Mouse (Mus musculus): ENCODE results near the gene Rhox4g. TPM values are rescaled to one million over a fixed set of nuclear protein-coding genes. Genes with fewer than 3 reads are reported as not detected.
"Not testable (repeated sequence)": the region's sequence is repeated elsewhere in the genome, so short reads cannot be mapped to it uniquely, and the experiment has no call there.

The Rhox4g gene
- not detected in 2 replicates for polyA plus RNA-seq (2015; fragmentation: Nextera tagmentation; extraction: Ambion mirVana)

- not testable (repeated sequence) for H3K27me3 ChIP-seq (ENCODE audit: control insufficient read depth, insufficient read depth, low read length); H3K36me3 ChIP-seq (ENCODE audit: control insufficient read depth, insufficient read depth, low read length); ATAC-seq (ENCODE audit: insufficient read depth, low FRiP score); H3K4me2 ChIP-seq (ENCODE audit: low read depth, low read length); H3K4me1 ChIP-seq (ENCODE audit: control insufficient read depth, insufficient read depth, low read length); H3K9ac ChIP-seq (ENCODE audit: low read length); H3K9me3 ChIP-seq (replicated peaks; ENCODE audit: control insufficient read depth, low read length); H3K4me3 ChIP-seq (replicated peaks; ENCODE audit: low read length); H3K27ac ChIP-seq (ENCODE audit: low read length)
- WGBS, result 86% methylated on average over 16 of the region's 20 CpGs
Observed at GRCm38 (mm10) chrX:37651227-37651626, at the start of gene Rhox4g. Gene Rhox4g, minus strand, starts transcription at chrX:37651327.

- Histone ChIP-seq H3K4me3 (replicated peaks; ENCODE audit: low read length) (no peak overlapping the region), H3K36me3 (ENCODE audit: control insufficient read depth, insufficient read depth, low read length) (no peaks in the 10 kb centered on the region), H3K4me1 (ENCODE audit: control insufficient read depth, insufficient read depth, low read length) (no peaks in the 10 kb centered on the region), H3K27me3 (ENCODE audit: control insufficient read depth, insufficient read depth, low read length) (no peaks in the 10 kb centered on the region), H3K27ac (ENCODE audit: low read length) (no peak overlapping the region), H3K4me2 (ENCODE audit: low read depth, low read length) (no peak overlapping the region), H3K9me3 (replicated peaks; ENCODE audit: control insufficient read depth, low read length) (no peaks in the 10 kb centered on the region), H3K9ac (ENCODE audit: low read length) (no peak overlapping the region)
- 74% methylated on average over 2 of the region's 2 CpGs for WGBS
- no peak for ATAC-seq (ENCODE audit: insufficient read depth, low FRiP score)
Observed at GRCm38 (mm10) chrX:37692261-37692660, 41.1 kb upstream of the Rhox4g start.

- 85% methylated on average over 24 of the region's 24 CpGs for WGBS
- no peak for ATAC-seq (ENCODE audit: insufficient read depth, low FRiP score)
Observed at GRCm38 (mm10) chrX:37683031-37683715, 32.0 kb upstream of the Rhox4g start.

GRCm38 (mm10) chrX:37673177-37673576 is 22.1 kb upstream of the Rhox4g start, which contains the start of gene Rhox2h:
Gene Rhox2h, minus strand, starts transcription at chrX:37673277.
- not testable (repeated sequence) for ATAC-seq (ENCODE audit: insufficient read depth, low FRiP score); H3K9me3 ChIP-seq (replicated peaks; ENCODE audit: control insufficient read depth, low read length); H3K36me3 ChIP-seq (ENCODE audit: control insufficient read depth, insufficient read depth, low read length); H3K27me3 ChIP-seq (ENCODE audit: control insufficient read depth, insufficient read depth, low read length); H3K4me2 ChIP-seq (ENCODE audit: low read depth, low read length); H3K4me1 ChIP-seq (ENCODE audit: control insufficient read depth, insufficient read depth, low read length); H3K4me3 ChIP-seq (replicated peaks; ENCODE audit: low read length); H3K9ac ChIP-seq (ENCODE audit: low read length); H3K27ac ChIP-seq (ENCODE audit: low read length)
- 84% methylated on average over 8 of the region's 8 CpGs for WGBS

More at GRCm38 (mm10) chrX:37683031-37683715, 32.0 kb upstream of the Rhox4g start:
- Histone ChIP-seq H3K4me2 (ENCODE audit: low read depth, low read length) (no peak overlapping the region), H3K27ac (ENCODE audit: low read length) (no peak overlapping the region), H3K4me3 (replicated peaks; ENCODE audit: low read length) (no peak overlapping the region), H3K9me3 (replicated peaks; ENCODE audit: control insufficient read depth, low read length) (no peaks in the 10 kb centered on the region), H3K27me3 (ENCODE audit: control insufficient read depth, insufficient read depth, low read length) (no peaks in the 10 kb centered on the region), H3K9ac (ENCODE audit: low read length) (no peak overlapping the region), H3K4me1 (ENCODE audit: control insufficient read depth, insufficient read depth, low read length) (no peaks in the 10 kb centered on the region), H3K36me3 (ENCODE audit: control insufficient read depth, insufficient read depth, low read length) (no peaks in the 10 kb centered on the region)

- not testable (repeated sequence) for H3K4me3 ChIP-seq (replicated peaks; ENCODE audit: low read length); ATAC-seq (ENCODE audit: insufficient read depth, low FRiP score); H3K4me1 ChIP-seq (ENCODE audit: control insufficient read depth, insufficient read depth, low read length); H3K4me2 ChIP-seq (ENCODE audit: low read depth, low read length); H3K27ac ChIP-seq (ENCODE audit: low read length); H3K36me3 ChIP-seq (ENCODE audit: control insufficient read depth, insufficient read depth, low read length); H3K27me3 ChIP-seq (ENCODE audit: control insufficient read depth, insufficient read depth, low read length); H3K9me3 ChIP-seq (replicated peaks; ENCODE audit: control insufficient read depth, low read length); H3K9ac ChIP-seq (ENCODE audit: low read length)
- WGBS, result no CpG with 5 or more reads among the region's 3 CpGs
Observed at GRCm38 (mm10) chrX:37668664-37669063, 17.5 kb upstream of the Rhox4g start, which contains the start of gene Rhox3h. Gene Rhox3h, minus strand, starts transcription at chrX:37668764.

GRCm38 (mm10) chrX:37643370-37643769 is 7.8 kb downstream of the Rhox4g start, which contains the start of gene Rhox2g:
Gene Rhox2g, minus strand, starts transcription at chrX:37643470.
- not testable (repeated sequence) for H3K4me3 ChIP-seq (replicated peaks; ENCODE audit: low read length); ATAC-seq (ENCODE audit: insufficient read depth, low FRiP score); H3K27ac ChIP-seq (ENCODE audit: low read length); H3K4me2 ChIP-seq (ENCODE audit: low read depth, low read length); H3K9ac ChIP-seq (ENCODE audit: low read length); H3K36me3 ChIP-seq (ENCODE audit: control insufficient read depth, insufficient read depth, low read length); H3K9me3 ChIP-seq (replicated peaks; ENCODE audit: control insufficient read depth, low read length); H3K27me3 ChIP-seq (ENCODE audit: control insufficient read depth, insufficient read depth, low read length); H3K4me1 ChIP-seq (ENCODE audit: control insufficient read depth, insufficient read depth, low read length)
- WGBS, result 87% methylated on average over 6 of the region's 6 CpGs

- H3K9ac ChIP-seq (ENCODE audit: low read length); H3K27ac ChIP-seq (ENCODE audit: low read length); H3K4me2 ChIP-seq (ENCODE audit: low read depth, low read length); ATAC-seq (ENCODE audit: insufficient read depth, low FRiP score); H3K9me3 ChIP-seq (replicated peaks; ENCODE audit: control insufficient read depth, low read length); H3K4me3 ChIP-seq (replicated peaks; ENCODE audit: low read length); H3K27me3 ChIP-seq (ENCODE audit: control insufficient read depth, insufficient read depth, low read length); H3K4me1 ChIP-seq (ENCODE audit: control insufficient read depth, insufficient read depth, low read length); H3K36me3 ChIP-seq (ENCODE audit: control insufficient read depth, insufficient read depth, low read length): not testable (repeated sequence)
- WGBS, result 81% methylated on average over 2 of the region's 2 CpGs
Observed at GRCm38 (mm10) chrX:37628512-37628911, 22.6 kb downstream of the Rhox4g start, which contains the start of gene Rhox3g. Gene Rhox3g, minus strand, starts transcription at chrX:37628612.

GRCm38 (mm10) chrX:37607604-37608003 is 43.5 kb downstream of the Rhox4g start, which contains the start of gene Rhox4f:
Gene Rhox4f, minus strand, starts transcription at chrX:37607704.
- 95% methylated on average over 15 of the region's 19 CpGs for WGBS
- not testable (repeated sequence) for H3K4me1 ChIP-seq (ENCODE audit: control insufficient read depth, insufficient read depth, low read length); H3K27me3 ChIP-seq (ENCODE audit: control insufficient read depth, insufficient read depth, low read length); H3K9ac ChIP-seq (ENCODE audit: low read length); H3K4me3 ChIP-seq (replicated peaks; ENCODE audit: low read length); H3K9me3 ChIP-seq (replicated peaks; ENCODE audit: control insufficient read depth, low read length); H3K27ac ChIP-seq (ENCODE audit: low read length); ATAC-seq (ENCODE audit: insufficient read depth, low FRiP score); H3K36me3 ChIP-seq (ENCODE audit: control insufficient read depth, insufficient read depth, low read length); H3K4me2 ChIP-seq (ENCODE audit: low read depth, low read length)
